In the genomic region with DNA sequence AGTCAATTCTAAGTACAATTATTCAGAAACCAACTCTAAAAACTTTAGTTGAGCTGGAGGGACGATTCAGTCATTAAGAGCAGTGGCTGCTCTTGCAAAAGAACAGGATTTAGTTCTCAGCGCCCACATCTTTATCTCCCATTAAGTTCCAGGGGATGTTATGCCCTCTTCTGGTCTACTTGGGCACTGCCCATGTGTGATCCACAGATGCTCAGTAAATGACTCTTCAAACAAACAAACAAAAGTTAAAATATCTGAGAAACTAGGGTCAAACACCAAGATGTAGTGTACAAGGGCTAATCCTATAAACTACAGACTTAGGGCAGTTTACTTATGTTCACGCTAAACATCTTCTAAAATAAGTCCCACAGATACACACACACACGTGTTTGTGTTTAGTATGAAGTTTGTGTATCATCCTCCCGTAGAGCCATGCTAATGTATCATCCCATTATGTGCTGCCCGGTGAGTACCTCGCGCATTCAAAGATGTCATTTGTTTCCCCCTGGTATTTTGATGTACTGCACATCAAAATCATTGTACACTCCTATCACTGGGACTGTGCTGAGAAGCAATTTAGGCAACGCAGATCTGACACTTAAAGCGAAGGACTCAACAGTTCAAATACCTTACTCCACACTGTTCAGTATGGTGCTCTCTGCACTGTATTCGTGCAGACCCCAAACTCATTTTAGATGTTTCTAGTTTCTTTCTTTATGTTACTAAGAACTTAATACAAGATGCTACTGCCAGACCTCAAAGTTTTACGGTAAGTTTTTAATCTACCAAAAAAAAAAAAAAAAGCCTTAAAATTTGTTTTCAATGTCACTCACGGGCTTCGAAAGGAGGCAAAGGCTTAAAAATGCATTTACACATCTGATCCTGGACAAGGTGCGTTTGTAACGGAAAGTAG, we compare ENCODE assay signal across 8 mouse cellular contexts. TPM values are rescaled to one million over a fixed set of nuclear protein-coding genes. Genes with fewer than 3 reads are reported as not detected.
DNase-seq lines count a peak whose midpoint lies in the region; ATAC-seq and TF ChIP-seq lines count a peak whose summit lies in the region.

No protein-coding gene starts in this region.

- TF ChIP-seq CTCF in cortical plate, adult 2 months (IDR thresholded peaks at IDR 0.05; ENCODE audit: extremely low read depth, insufficient read depth, low read length): no peak

- intact Hi-C loops in gastrocnemius, postnatal 14 days (cut with DNase I; ENCODE audit: low total_unique reads): no loop called here

- no peak for TF ChIP-seq POLR2A in cortical plate, adult 2 months (IDR thresholded peaks at IDR 0.05; ENCODE audit: extremely low read depth, insufficient read depth, low read length)

- no peak overlapping the region for H3K27ac ChIP-seq in cortical plate, adult 2 months (ENCODE audit: insufficient read depth, low read length)
- peak overlapping the region; percentile 73 for H3K27ac ChIP-seq in hindbrain, embryonic 16.5 days (ENCODE audit: low read depth, low read length)

- H3K4me2 ChIP-seq in hindbrain, embryonic 16.5 days (ENCODE audit: low read length): peak overlapping the region; percentile 89

- no peaks in the 10 kb centered on the region for H3K36me3 ChIP-seq in hindbrain, embryonic 16.5 days (ENCODE audit: control insufficient read depth, insufficient read depth, low read length)

- no peak for ATAC-seq in hindbrain, embryonic 16.5 days
- no peak for ATAC-seq in inflammation-experienced regulatory T-cells, adult 6 months

- no peaks in the 10 kb centered on the region for H3K27me3 ChIP-seq in hindbrain, embryonic 16.5 days (replicated peaks; ENCODE audit: control insufficient read depth, insufficient read depth, low read length)

- peak overlapping the region; percentile 92 for H3K9ac ChIP-seq in hindbrain, embryonic 16.5 days (ENCODE audit: low read depth, low read length)

- 28% methylated on average over 16 of the region's 16 CpGs for WGBS in hindbrain, embryonic 16.5 days

- no peaks in the 10 kb centered on the region for H3K9me3 ChIP-seq in hindbrain, embryonic 16.5 days (ENCODE audit: control insufficient read depth, low read length)

- peak overlapping the region; percentile 39 for H3K4me3 ChIP-seq in cortical plate, adult 2 months (ENCODE audit: insufficient read depth, low read length)
- peak overlapping the region; percentile 67 for H3K4me3 ChIP-seq in hindbrain, embryonic 16.5 days (ENCODE audit: low read length)

- peak; percentile 12 to 45 for DNase-seq in spleen, postnatal 10 days (ENCODE audit: low spot score in 2 of 2)
- no peak for DNase-seq in spleen, adult 12 weeks (ENCODE audit: low spot score)
- DNase-seq in lung, postnatal 36 days: peak; percentile 23
- peak; percentile 18 for DNase-seq in thymus, postnatal 25 days
- DNase-seq in gastrocnemius, postnatal 14 days: no peak

- peaks cover 2% of the 10 kb centered on the region; the same call in 1 of the 2 replicates for H3K4me1 ChIP-seq in cortical plate, adult 2 months (ENCODE audit: control insufficient read depth, insufficient read depth, low read length)
- H3K4me1 ChIP-seq in hindbrain, embryonic 16.5 days (ENCODE audit: control insufficient read depth, insufficient read depth, low read depth, low read length): peaks cover 3% of the 10 kb centered on the region

RNA-seq across cellular contexts. Expression of gene Abraxas1, which starts 0.9 kb away (rescaled TPM):
- 9.1 and 9.6 TPM in 2 replicates for polyA plus RNA-seq in cortical plate, adult 2 months (2012; rRNA removed)
- 13.1 and 14.3 TPM in 2 replicates for polyA plus RNA-seq in hindbrain, embryonic 16.5 days (2015; fragmentation: Nextera tagmentation; extraction: Ambion mirVana)
- polyA plus RNA-seq in inflammation-experienced regulatory T-cells, adult 6 months (2017; shearing (Covaris generic)): 10 to 100 TPM; 16.4 to 30.6 (median 28.2) TPM
- total RNA-seq in gastrocnemius, postnatal 14 days (2021): 1 to 10 TPM; 5.3 to 5.7 TPM

RNA-seq across cellular contexts. Expression of gene Mrps18c, which starts 21.4 kb away (rescaled TPM):
- 39.8 and 43.1 TPM in 2 replicates for polyA plus RNA-seq in cortical plate, adult 2 months (2012; rRNA removed)
- polyA plus RNA-seq in hindbrain, embryonic 16.5 days (2015; fragmentation: Nextera tagmentation; extraction: Ambion mirVana): 130 and 139 TPM in 2 replicates
- polyA plus RNA-seq in inflammation-experienced regulatory T-cells, adult 6 months (2017; shearing (Covaris generic)): 100 to 1,000 TPM; 152 to 208 (median 162) TPM
- total RNA-seq in gastrocnemius, postnatal 14 days (2021): 10 to 100 TPM; 72.2 to 76.4 TPM

RNA-seq across cellular contexts. Expression of gene Helq, which starts 21.4 kb away (rescaled TPM):
- polyA plus RNA-seq in cortical plate, adult 2 months (2012; rRNA removed): 40.4 and 41.7 TPM in 2 replicates
- polyA plus RNA-seq in hindbrain, embryonic 16.5 days (2015; fragmentation: Nextera tagmentation; extraction: Ambion mirVana): 16.0 and 17.2 TPM in 2 replicates
- 10 to 100 TPM; 11.7 to 17.9 (median 17.4) TPM for polyA plus RNA-seq in inflammation-experienced regulatory T-cells, adult 6 months (2017; shearing (Covaris generic))
- 1 to 10 TPM; 4.1 to 5.9 TPM for total RNA-seq in gastrocnemius, postnatal 14 days (2021)

RNA-seq across cellular contexts. Expression of gene Gpat3, which starts 25.7 kb away (rescaled TPM):
- polyA plus RNA-seq in cortical plate, adult 2 months (2012; rRNA removed): 3.0 and 4.0 TPM in 2 replicates
- polyA plus RNA-seq in hindbrain, embryonic 16.5 days (2015; fragmentation: Nextera tagmentation; extraction: Ambion mirVana): 1.4 and 1.6 TPM in 2 replicates
- 1 to 10 TPM in 2 of 3 experiments, under 1 TPM in 1; 0.74 to 2.4 (median 2.3) TPM for polyA plus RNA-seq in inflammation-experienced regulatory T-cells, adult 6 months (2017; shearing (Covaris generic))
- 1 to 10 TPM; 3.9 to 4.6 TPM for total RNA-seq in gastrocnemius, postnatal 14 days (2021)

Comparison
In these comparisons a context has a peak if more than half of its experiments do, and no peak if none do; other contexts are left out.
1. DNase-seq: peak in spleen, postnatal 10 days (2 of 2), lung, postnatal 36 days (single experiment) and thymus, postnatal 25 days (single experiment); none in spleen, adult 12 weeks (single experiment) and gastrocnemius, postnatal 14 days (single experiment).